Mouse (Mus musculus) embryonic facial prominence, embryonic 15.5 days (tissue): ENCODE results near the gene Socs3. TPM values are rescaled to one million over a fixed set of nuclear protein-coding genes. Genes with fewer than 3 reads are reported as not detected.
A peak's percentile ranks its signal among the peaks of the same experiment; 100 is the strongest.

Experiments used
- ATAC-seq: fragments of 200-750 bp; cut with Nextera tagmentation; 2 replicates; pipeline ENCODE4 v1.8.0; 2017; ENCODE audit warnings: low read depth, moderate TSS enrichment; ENCODE audit not compliant: insufficient number of reproducible peaks, low FRiP score, low TSS enrichment
- H3K27ac ChIP-seq: fragments of 300-500 bp; sonication (generic); replicated peaks from 2 replicates; pipeline ENCODE4 v1.5.1; 2015; ENCODE audit warnings: mild to moderate bottlenecking, inconsistent platforms
- H3K27me3 ChIP-seq: fragments of 300-500 bp; sonication (generic); 2 replicates; pipeline ENCODE4 v1.6.1; 2015; ENCODE audit warnings: inconsistent platforms
- H3K36me3 ChIP-seq: fragments of 300-500 bp; sonication (generic); 2 replicates; pipeline ENCODE4 v1.6.1; 2015; ENCODE audit warnings: mild to moderate bottlenecking, inconsistent platforms
- H3K4me1 ChIP-seq: fragments of 300-500 bp; sonication (generic); 2 replicates; pipeline ENCODE4 v1.6.1; 2015; ENCODE audit warnings: inconsistent platforms
- H3K4me2 ChIP-seq: fragments of 300-500 bp; sonication (generic); replicated peaks from 2 replicates; pipeline ENCODE4 v1.6.1; 2015; ENCODE audit warnings: mild to moderate bottlenecking, inconsistent platforms
- H3K4me3 ChIP-seq: fragments of 300-500 bp; sonication (generic); replicated peaks from 2 replicates; pipeline ENCODE4 v1.5.1; 2015; ENCODE audit warnings: mild to moderate bottlenecking, inconsistent platforms
- H3K9ac ChIP-seq: fragments of 300-500 bp; sonication (generic); 2 replicates; pipeline ENCODE4 v1.6.1; 2015; ENCODE audit warnings: inconsistent platforms
- H3K9me3 ChIP-seq: fragments of 300-500 bp; sonication (generic); replicated peaks from 2 replicates; pipeline ENCODE4 v1.6.1; 2016; ENCODE audit warnings: inconsistent platforms
- WGBS: fragments of 180-500 bp; shearing (Covaris S2); methylation state at CpG from one replicate; pipeline ENCODE4 v1.1.7; 2015; 5-methylcytosine and 5-hydroxymethylcytosine counted together
- polyA plus RNA-seq: library from polyadenylated mRNA; unstranded; fragments of >200 nt; fragmentation: Nextera tagmentation; extraction: Ambion mirVana; gene quantifications from 2 replicates; pipeline ENCODE4 v1.2.1, GENCODE M21; 2015

Socs3 gene
- polyA plus RNA-seq, 1 experiment from 2014 or later, result 21.2 TPM

DNA sequence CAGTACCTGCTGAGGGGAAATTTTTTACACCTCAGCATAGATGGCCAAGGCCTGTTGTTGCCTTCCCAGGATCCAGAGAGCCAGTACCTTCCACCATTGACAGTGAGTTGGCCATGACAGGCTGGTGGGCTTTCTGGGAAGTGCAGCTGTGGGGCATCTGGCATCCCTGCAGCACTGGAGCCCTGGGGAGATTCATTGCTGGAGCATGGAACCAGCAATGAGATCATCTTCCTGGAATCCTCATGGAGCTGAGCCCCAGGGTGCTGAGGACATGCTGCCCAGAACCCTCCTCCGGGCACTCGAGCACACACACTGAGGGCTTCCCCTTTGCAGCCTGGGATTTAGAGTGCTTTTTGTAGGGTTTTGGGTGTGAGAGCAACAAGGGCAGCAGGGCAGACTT, 25.4 kb upstream of the Socs3 start:
- H3K9me3 ChIP-seq, result no peaks in the 10 kb centered on the region
- H3K4me2 ChIP-seq, result no peak overlapping the region
- no peak overlapping the region for H3K9ac ChIP-seq
- 0 out of 2 replicates have a peak, but pooled peaks cover 10% of the 10 kb centered on the region for H3K36me3 ChIP-seq
- peaks cover 43% of the 10 kb centered on the region for H3K4me1 ChIP-seq
- no peak for ATAC-seq
- WGBS, result 51% methylated on average over 2 of the region's 2 CpGs
- peak overlapping the region; percentile 84; the same call in 1 of the 2 replicates for H3K27ac ChIP-seq
- no peak overlapping the region for H3K4me3 ChIP-seq
- H3K27me3 ChIP-seq, result no peaks in the 10 kb centered on the region

DNA sequence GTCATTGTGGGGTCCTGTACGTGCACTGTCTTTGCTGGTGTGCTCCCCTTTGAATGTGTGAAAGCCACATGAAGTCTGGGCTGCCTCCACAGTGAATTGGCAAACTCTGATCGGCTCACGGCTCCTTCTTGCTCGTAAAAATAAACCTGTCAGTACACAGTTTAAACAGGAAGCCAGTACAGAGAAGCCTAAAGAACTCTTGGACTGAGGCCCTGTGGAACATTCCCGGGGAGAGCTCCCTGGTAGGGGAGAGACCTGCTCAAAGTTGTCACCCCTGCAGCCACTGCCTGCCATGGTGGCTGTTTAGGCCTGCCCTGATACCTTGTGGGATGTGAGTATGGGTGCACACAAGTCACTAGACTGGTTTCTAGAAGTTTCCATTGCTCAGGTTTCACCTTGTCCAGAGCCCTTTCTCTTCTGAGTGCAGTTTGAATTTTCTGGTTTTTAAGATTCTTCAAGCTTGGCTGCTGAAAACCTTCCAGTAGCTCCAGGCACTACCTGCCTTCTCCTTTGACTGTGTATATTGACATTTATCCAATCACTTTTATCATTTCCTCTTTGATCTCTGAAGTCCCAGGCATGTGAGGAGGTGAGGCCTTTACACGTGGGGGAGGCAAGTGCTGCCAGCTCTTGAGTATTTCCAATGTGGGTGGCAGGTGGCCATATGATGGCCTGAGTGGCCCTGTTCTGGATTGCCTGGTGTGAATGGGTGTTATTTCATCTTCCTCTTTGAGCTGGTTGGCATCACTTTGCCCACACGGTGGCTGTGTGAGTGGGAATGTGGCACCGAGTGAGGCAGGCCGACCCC, 24.6 kb upstream of the Socs3 start:
- Histone ChIP-seq H3K9ac (0 out of 2 replicates have a peak overlapping the region, but pooled peaks have one; percentile 2), H3K27me3 (no peaks in the 10 kb centered on the region), H3K4me2 (no peak overlapping the region), H3K4me3 (no peak overlapping the region), H3K9me3 (no peaks in the 10 kb centered on the region), H3K36me3 (0 out of 2 replicates have a peak, but pooled peaks cover 8% of the 10 kb centered on the region), H3K27ac (peak overlapping the region; percentile 84), H3K4me1 (peaks cover 46% of the 10 kb centered on the region)
- WGBS, result 54% methylated on average over 9 of the region's 9 CpGs
- no peak for ATAC-seq

DNA sequence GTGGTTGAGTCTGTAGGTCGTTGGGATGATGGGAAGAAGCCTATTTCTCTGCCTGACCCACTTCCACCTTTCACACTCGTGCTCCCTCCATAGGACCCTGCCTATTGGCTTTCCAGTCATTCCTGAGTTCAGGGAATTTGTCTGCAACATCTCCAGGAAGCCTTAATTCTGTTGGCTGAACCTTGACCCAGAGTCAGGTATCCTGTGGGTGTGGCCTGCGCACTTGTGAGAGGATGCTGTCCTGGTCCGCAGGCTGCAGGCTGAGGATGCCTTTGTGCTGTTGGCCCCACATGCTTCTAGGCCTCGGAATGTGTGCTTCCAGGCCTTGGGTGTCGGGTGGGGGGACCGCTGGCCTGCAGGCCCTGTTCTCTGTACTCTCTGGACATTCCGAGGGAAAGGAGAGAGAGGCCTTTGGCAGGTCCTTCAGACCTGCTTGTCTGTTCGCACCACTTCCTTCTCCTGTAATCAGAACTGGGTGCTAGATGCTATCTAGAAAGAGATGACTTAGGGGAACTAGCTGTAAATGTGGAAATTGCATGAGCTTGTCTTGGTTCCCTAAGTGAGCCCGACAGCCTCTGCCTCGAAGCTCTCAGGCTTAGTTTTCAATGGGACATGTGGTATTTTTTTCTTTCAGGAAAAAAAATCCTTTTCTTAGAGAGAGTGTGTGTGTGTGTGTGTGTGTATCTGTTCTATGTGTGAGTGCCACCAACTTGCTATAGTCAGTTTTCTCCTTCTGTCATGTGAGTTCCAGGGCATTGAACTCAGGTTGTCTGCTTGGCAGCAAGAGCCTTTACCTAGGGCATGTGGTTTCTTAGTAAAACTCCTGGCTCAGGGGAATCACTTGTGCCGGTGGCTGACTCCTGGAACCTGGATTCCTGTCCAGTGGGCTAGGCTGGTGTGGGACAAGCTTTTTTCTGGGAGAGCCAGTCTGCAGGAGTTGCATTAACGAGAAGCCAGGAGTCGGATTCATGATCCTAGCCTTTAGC, 23.6 kb upstream of the Socs3 start:
- Histone ChIP-seq H3K9ac (0 out of 2 replicates have a peak overlapping the region, but pooled peaks have one; percentile 2), H3K27ac (peak overlapping the region; percentile 84), H3K4me1 (peaks cover 53% of the 10 kb centered on the region), H3K27me3 (no peaks in the 10 kb centered on the region), H3K4me2 (no peak overlapping the region), H3K4me3 (no peak overlapping the region), H3K36me3 (0 out of 2 replicates have a peak, but pooled peaks cover 4% of the 10 kb centered on the region), H3K9me3 (no peaks in the 10 kb centered on the region)
- 65% methylated on average over 14 of the region's 14 CpGs for WGBS
- ATAC-seq, result no peak

DNA sequence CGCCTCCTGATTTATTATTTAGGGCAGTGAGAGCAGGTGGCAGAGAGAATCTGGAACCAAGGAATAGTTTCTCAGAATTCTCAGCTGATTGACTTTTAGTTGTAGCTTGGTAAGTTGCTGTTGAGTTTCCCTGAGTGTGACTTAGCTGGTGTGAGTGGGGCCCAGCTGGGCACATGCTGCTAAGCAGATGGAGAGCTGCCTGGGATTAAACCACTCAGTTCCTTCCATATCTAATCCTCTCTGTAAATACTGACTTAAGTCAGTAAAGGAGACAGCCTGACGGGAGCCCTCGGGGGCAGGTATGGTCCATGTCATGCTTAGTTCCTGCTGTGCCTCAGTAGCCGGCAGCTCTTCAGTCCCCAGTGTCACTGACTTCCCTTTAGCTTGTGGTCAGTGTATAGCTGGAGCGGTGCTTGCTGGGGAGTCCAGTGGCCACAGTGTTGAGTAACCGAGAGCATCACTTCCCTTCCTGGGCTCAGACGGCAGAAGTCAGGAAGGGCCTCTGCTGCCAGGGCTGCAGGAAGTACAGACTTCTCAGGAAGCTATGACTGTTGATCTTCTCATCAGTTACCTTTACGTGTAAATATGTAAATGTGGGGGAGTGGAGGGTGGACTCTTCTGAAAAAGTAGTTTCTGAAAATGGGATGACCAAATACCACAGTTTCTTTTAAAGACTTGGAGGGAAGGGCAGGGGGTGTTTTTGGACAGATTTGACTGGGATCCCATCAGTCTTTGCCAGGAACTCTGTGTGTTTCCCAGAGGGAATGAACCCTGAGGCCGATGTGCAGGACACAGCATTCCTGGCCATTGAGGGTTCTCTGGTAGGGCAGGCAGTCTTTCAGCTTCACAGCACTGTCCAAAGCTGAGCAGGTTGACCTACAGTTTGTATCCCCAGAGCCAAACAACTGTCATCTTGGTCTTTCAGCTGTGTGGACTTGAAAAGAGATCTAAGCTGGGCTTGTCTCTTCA, 21.9 kb upstream of the Socs3 start:
- H3K4me2 ChIP-seq, result no peak overlapping the region
- no peaks in the 10 kb centered on the region for H3K9me3 ChIP-seq
- WGBS, result 46% methylated on average over 9 of the region's 9 CpGs
- no peaks in the 10 kb centered on the region for H3K36me3 ChIP-seq
- no peak overlapping the region for H3K27ac ChIP-seq
- no peak overlapping the region for H3K9ac ChIP-seq
- H3K27me3 ChIP-seq, result no peaks in the 10 kb centered on the region
- peaks cover 66% of the 10 kb centered on the region for H3K4me1 ChIP-seq
- ATAC-seq, result no peak
- H3K4me3 ChIP-seq, result no peak overlapping the region

DNA sequence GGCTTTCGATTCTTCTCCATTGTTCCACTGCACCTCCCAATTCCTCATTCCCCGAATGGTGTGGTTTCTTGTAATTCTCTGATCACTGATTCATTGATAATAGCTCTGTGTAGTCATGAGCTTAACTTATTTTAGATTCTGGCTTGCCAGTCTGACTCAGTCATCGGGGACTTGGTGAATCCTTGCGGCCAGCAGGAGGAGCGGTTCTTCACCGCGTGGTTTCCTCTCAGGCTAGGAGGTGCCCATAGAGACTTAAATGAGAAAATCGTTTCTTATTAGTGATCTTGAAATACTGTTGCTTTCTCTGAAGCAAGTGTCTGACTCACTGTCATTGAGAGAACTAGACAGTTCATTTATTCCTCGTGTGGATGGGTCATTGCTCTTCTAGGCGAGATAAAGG, 20.1 kb upstream of the Socs3 start:
- Histone ChIP-seq H3K27me3 (no peaks in the 10 kb centered on the region), H3K9me3 (no peaks in the 10 kb centered on the region), H3K9ac (no peak overlapping the region), H3K36me3 (no peaks in the 10 kb centered on the region), H3K27ac (no peak overlapping the region), H3K4me1 (peaks cover 62% of the 10 kb centered on the region), H3K4me2 (no peak overlapping the region), H3K4me3 (no peak overlapping the region)
- no peak for ATAC-seq
- WGBS, result 49% methylated on average over 10 of the region's 10 CpGs

DNA sequence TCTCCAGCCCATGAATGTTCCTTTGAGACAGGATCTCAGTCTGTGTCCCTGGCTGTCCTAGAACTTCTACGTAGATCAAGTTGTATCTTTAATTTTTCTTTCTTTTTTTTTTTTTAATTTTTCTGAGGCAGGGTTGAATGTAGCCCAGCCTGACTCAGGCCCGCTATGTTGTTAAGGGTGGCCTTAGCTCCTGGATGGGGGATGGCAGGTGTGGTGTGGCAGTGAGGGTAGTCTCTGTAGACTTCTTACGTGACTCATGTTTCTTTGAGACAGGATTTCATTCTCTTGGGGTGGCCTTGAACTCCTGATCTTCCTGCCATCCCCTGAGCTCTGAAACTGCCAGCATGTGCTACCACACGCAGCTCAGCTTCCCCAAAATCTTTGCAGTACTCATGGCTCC, 19.4 kb upstream of the Socs3 start:
- Histone ChIP-seq H3K27ac (no peak overlapping the region), H3K4me3 (no peak overlapping the region), H3K27me3 (no peaks in the 10 kb centered on the region), H3K9ac (no peak overlapping the region), H3K9me3 (no peaks in the 10 kb centered on the region), H3K4me1 (peaks cover 55% of the 10 kb centered on the region), H3K4me2 (no peak overlapping the region), H3K36me3 (no peaks in the 10 kb centered on the region)
- WGBS, result 83% methylated on average over 4 of the region's 4 CpGs
- ATAC-seq, result no peak

DNA sequence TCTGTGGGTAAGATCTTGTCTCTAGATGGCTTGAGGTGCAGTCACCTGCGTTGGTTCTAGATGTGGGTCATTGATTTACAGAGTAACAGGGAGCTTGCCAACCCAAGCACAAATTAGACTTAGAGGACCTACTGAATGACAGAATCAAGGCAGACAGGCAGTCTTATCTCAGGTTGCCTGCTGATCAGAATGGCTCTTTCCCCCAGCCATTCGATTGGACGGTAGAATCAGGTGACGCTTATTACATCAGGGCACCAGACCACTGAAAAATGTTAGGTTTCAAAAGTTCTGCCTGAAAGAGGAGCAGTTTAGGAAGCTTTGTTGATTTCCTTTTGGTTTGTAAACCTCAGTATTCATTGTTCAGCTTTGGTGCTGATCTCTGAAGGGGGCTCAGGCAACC, 18.1 kb upstream of the Socs3 start:
- Histone ChIP-seq H3K27ac (no peak overlapping the region), H3K9ac (peak overlapping the region; percentile 93; the same call in 1 of the 2 replicates), H3K36me3 (no peaks in the 10 kb centered on the region), H3K4me3 (peak overlapping the region; percentile 99), H3K27me3 (no peaks in the 10 kb centered on the region), H3K4me2 (peak overlapping the region; percentile 88), H3K9me3 (no peaks in the 10 kb centered on the region), H3K4me1 (peaks cover 42% of the 10 kb centered on the region)
- WGBS, result 67% methylated on average over 4 of the region's 4 CpGs
- ATAC-seq, result no peak

DNA sequence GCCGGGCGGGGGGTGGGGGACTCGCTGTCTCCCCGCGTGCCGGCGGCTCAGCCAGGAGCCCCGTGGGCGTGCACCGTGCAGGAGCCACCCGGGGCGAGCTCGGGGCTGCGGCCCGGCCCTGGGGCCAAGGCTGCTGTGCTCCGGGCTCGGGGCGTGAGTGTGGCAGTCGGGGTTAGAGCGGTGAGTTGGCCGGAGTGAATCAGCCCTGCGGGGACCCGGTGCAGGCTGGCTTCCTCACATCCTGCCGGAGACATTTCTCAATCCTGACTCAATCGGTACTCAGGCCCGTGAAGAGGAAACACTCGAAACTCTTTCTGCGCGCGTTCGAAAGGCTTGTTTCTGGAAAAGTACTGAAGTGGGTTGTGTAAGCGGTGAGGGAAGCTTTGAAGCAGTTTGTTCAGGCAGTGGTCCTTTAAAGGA, 17.2 kb upstream of the Socs3 start:
- WGBS, result 1% methylated on average over 32 of the region's 32 CpGs
- ATAC-seq, result peak; percentile 63; the same call in 1 of the 2 replicates
- peak overlapping the region; percentile 99 for H3K4me3 ChIP-seq
- H3K4me1 ChIP-seq, result peaks cover 33% of the 10 kb centered on the region
- peak overlapping the region; percentile 66 for H3K27ac ChIP-seq
- H3K27me3 ChIP-seq, result no peaks in the 10 kb centered on the region
- H3K4me2 ChIP-seq, result peak overlapping the region; percentile 88
- no peaks in the 10 kb centered on the region for H3K36me3 ChIP-seq
- H3K9ac ChIP-seq, result peak overlapping the region; percentile 93
- H3K9me3 ChIP-seq, result no peaks in the 10 kb centered on the region

DNA sequence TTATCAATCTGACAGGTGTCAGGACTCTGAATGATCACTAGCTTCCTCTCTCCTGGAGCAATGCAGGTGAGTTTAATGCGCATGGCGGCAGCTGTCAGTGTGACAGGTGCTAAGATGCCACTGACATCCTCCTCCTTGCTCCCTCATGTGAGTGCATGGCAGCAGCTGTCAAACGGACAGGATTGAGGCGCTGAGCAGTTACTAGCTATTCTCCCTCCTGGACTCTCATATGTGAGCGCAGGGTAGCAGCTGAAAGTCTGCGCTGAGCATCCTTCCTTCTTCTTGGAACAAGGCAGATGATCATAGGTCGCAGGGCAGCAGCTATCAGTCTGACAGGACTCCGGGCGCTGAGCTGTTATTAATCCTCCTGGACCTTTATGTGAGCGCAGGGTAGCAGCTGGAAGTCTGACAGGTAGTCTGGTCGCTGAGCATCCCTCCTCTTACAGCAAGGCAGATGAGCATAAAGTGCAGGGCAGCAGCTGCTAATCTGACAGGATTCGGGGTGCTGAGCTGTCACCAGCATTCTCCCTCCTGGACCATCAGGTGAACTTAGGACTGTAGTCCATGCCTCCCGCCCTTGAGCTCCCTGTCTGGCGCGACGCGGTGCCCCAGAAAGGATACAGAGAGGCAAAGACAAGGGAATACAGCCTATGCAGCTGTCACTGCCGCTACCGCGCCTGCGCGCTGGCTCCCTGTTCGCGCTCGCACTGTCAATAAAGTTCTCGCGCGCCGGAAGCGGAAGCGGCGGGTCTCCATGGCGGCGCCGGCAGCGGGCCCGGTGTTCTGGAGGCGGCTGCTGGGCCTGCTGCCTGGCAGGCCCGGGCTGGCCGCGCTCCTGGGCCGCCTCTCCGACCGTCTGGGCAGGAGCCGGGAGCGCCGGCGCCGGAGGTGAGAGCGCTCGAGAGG, 16.5 kb upstream of the Socs3 start, which contains the start of gene Pgs1:
TSS of gene Pgs1 (plus strand) at position 167 of the 906 bp plus-strand sequence.
- 7% methylated on average over 51 of the region's 51 CpGs for WGBS
- H3K4me2 ChIP-seq, result peak within 1 kb of the TSS; percentile 88
- H3K4me1 ChIP-seq, result peaks cover 32% of the 10 kb centered on the region
- peak; percentile 82 for ATAC-seq
- peak within 1 kb of the TSS; percentile 93 for H3K9ac ChIP-seq
- peak within 1 kb of the TSS; percentile 66 for H3K27ac ChIP-seq
- peak within 1 kb of the TSS; percentile 99 for H3K4me3 ChIP-seq
- H3K27me3 ChIP-seq, result no peaks in the 10 kb centered on the region
- H3K9me3 ChIP-seq, result no peaks in the 10 kb centered on the region
- H3K36me3 ChIP-seq, result no peaks in the 10 kb centered on the region
